Mouse (Mus musculus): ENCODE results near the gene Hist1h4f.
A peak's percentile ranks its signal among the peaks of the same experiment; 100 is the strongest.
"Not testable (repeated sequence)": the region's sequence is repeated elsewhere in the genome, so short reads cannot be mapped to it uniquely, and the experiment has no call there.

The Hist1h4f gene

DNA sequence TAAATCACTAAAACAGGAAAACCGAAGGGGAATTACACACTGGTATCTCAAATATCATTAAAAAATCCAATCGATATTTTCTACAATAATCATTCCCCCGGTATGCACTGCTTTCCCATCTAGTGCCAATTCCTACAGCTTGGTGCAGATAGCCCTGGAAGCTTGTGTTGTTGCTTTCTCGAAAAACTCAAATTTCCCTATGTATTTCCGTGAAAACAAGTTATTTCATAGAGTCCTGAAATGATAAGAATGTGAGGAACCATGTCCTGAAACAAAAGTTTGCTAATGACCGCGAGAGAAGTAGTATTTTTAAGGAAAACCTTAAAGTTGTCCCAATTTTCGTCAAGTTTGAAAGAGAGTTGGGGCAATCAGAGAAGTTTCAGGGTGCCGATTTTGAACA lies 2.9 kb upstream of the Hist1h4f start:
- DNase-seq = no peak

DNA sequence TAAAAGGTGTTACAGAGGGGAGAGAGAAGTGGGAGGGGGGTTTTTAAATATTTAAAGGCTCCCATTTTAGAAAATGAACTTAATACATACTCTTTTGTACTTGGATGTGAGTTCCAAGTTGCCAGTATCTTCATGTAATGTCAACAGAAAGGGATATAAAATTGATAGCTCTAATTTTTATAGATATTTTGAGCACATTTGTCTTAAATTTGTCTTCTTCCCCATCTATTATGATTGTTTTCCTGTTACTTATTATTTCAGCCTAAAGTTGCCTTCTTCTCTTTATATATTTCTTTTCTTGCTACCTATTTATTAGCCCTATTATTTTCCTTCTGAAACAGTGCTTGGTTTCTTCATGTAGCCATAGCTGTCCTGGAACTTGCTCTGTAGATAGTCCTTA lies 1.5 kb upstream of the Hist1h4f start, which contains the start of gene Hist1h1d:
TSS of gene Hist1h1d (plus strand) at position 301 of the 400 bp plus-strand sequence.
- no peak for DNase-seq

DNA sequence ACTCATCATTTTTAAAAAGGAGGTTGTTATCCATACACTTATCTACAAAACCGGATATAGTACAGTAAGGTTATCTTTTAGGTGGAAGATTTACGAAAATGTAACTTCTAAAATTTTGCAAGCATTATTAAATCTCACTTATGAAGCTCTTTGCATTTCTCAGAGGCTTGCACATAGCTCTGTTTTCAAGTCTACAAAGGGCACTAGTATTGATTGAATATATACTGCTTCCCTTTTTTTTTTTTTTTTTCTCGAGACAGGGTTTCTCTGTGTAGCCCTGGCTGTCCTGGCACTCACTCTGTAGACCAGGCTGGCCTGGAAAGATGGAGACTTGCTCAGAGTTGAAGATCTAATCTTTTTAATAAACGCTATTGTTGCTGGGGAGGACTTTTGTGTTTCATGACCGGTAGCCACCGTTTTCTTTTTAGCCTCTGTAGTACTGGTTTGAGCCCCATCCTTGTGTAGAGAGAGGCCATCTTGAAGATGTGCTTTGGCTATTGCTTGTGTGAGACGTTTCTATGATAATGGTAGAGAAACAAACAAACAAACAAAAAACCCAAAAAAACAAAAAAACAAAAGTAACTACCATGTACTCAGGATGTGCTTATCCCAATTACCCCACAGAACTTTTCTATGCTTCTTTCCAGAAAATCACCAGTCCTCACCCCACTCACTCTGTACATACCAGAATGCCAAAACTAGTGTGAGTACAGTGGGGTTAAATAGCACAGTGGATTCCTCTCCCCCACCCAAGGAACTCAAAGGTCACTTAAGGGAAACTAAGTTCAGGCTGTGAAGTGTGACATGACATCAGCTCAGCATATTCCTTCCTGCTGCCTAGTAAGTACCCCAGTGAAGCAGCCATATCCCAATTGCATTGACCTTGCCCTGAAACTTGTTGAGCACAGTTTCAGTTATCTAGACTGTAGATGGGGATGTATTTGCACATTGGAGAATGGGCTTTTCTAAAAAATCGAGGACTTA lies 775 bp upstream of the Hist1h4f start:
- no peak for DNase-seq

DNA sequence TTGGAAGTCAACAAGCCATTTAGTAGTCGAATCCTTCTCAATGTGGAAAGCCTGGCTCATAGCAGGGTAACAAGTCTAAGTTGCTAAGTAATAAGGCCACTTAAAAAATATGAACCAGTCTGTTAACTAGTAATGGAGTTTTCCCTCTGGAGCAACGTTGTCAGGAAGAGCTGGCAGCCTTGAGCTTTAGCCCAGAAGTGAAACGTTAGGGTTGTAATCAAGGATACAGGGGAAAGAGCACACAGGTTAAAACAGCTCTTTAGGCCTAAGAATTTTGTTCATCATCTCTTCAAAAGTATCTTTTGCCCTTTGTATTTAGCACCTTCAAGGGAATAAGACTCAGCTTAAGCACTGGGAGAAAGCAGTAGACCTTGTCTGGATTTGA lies 695 bp downstream of the Hist1h4f start:
- no peak for DNase-seq

DNA sequence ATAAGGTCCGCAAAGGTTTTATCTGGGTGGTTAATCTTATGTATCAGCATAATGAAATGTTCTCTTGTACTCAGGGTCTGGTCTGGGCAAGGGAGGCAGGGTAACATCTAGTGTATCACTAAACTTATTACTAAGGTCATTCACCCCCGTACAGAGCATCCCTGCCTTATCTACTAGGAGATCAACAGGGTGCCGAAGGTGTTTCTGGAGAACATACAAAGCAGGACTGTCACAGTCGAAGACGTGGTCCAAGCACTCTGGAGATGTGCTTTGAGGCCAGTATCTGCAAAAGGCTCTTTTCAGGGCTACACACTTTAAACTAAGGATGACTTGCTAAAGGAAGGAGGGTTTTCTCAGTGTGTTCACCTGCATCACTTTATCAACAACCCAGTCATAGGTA lies 4.8 kb downstream of the Hist1h4f start:
- no peak for DNase-seq

DNA sequence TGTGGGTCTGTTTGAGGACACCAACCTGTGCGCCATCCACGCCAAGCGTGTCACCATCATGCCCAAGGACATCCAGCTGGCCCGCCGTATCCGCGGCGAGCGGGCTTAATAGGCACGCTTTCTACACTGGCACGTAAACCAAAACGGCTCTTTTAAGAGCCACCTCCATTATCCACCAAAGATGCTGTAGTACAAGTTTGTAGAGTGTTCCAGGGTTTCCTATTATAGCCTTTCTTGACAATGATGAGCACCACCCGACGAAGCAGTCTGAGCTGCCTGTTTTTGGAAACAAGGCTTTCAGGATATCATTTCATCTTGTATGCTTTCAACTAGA lies 6.7 kb downstream of the Hist1h4f start:
- peak in 1 of 2 experiments; percentile 48 for DNase-seq

DNA sequence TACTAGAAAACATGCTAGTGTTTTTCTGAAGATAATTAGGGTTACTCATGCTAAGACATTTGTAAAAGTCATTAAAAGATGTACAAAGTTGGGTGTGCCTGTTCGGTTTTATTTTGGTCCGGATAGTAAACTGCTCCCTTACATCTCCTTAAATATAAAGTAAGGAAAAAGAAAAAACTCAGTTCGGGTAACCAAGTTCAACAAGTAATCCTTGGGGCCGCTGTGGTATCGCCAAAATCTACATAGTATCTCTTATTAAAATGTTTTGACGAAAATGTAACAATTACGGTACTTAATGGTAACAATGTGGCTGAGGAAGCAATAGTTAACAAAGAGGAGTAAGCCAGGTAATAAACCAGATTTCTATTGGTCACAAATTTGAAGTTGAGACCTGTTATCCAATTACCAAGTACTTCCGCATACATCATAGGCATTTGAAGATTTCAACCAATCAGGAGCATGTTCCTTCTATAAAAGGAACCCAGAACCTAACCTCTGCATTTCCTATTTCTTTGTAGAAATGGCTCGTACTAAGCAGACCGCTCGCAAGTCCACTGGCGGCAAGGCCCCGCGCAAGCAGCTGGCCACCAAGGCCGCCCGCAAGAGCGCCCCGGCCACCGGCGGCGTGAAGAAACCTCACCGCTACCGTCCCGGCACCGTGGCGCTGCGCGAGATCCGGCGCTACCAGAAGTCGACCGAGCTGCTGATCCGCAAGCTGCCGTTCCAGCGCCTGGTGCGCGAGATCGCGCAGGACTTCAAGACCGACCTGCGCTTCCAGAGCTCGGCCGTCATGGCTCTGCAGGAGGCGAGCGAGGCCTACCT lies 7.3 kb downstream of the Hist1h4f start, which contains the start of gene Hist1h3f:
TSS of gene Hist1h3f (plus strand) at position 88 of the 822 bp plus-strand sequence.
- peak; percentile 70 to 80 for DNase-seq

DNA sequence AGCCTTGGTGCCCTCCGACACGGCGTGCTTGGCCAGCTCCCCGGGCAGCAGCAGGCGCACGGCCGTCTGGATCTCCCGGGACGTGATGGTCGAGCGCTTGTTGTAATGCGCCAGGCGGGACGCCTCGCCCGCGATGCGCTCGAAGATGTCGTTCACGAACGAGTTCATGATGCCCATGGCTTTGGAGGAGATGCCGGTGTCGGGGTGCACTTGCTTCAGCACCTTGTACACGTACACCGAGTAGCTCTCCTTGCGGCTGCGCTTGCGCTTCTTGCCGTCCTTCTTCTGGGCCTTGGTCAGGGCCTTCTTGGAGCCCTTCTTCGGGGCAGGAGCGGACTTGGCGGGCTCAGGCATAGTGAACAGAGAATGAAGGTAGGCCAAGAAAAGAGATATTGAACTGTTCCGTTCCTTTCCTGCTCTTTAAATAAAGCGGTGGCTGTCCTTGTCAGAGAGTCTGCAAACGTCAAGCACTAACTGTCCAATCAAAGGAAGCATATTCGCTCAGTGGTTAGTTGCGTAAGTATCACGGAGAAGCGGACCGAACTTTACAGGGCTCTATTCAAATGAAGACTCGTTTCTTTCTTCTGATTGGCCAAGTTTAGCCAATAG lies 8.3 kb downstream of the Hist1h4f start, which contains the start of gene Hist1h2bh:
TSS of gene Hist1h2bh (minus strand) at position 394 of the 609 bp plus-strand sequence.
- peak; percentile 53 to 69 for DNase-seq

DNA sequence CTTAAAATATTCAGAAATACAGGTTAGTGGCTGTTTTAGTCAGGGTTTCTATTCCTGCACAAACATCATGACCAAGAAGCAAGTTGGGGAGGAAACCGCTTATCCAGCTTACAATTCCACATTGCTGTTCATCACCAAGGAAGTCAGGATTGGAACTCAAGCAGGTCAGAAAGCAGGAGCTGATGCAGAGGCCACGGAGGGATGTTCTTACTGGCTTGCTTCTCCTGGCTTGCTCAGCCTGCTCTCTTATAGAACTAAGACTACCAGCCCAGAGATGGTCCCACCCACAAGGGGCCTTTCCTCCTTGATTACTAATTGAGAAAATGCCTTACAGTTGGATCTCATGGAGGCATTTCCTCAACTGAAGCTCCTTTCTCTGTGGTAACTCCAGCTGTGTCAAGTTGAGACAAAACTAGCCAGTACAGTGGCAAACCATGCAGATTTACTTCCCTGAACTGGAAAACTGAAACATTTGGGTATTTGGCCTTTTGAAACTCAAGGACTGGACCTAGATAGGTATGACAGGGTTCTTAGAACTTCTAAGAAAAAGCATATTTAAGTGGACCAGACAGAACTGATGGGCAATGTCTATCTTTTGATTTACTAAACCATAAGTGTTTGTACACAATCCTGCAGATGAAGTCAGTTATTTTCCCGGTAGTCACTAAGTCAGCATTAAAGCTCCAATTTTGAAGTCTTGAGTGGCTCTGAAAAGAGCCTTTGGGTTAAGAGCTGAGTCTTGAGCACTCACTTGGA lies 9.0 kb downstream of the Hist1h4f start:
- DNase-seq = not testable (repeated sequence)

DNA sequence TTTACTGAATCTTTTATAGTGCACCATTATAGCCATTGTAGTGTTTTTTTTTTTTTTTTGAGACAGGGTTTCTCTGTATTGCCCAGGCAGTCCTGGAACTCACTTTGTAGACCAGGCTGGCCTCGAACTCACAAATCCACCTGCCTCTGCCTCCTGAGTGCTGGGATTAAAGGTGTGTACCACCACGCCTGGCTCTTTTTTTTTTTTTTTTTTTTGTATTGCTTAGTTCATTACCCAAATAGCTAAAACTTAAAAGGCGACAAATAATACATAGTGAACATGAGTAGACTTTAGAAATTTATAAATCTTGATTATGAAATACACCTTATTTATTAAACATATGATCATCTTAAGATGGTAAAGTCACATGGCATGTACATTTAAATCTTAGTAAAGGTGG lies 10.0 kb downstream of the Hist1h4f start:
- no peak for DNase-seq

DNA sequence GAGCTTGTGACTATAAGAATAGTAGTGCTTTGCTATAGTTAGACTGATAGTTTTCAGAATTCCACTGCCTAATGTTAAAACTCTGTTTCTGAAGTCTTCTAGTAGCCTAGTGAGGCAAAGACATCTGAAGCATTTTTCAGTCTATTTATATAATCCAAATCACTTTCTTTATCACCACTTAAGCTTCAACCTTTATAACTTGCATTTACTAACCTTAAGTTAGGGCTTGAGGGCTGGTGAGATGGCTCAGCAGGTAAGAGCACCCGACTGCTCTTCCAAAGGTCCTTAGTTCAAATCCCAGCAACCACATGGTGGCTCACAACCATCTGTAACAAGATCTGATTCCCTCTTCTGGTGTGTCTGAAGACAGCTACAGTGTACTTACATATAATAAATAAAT lies 11.6 kb downstream of the Hist1h4f start:
- not testable (repeated sequence) for DNase-seq

DNA sequence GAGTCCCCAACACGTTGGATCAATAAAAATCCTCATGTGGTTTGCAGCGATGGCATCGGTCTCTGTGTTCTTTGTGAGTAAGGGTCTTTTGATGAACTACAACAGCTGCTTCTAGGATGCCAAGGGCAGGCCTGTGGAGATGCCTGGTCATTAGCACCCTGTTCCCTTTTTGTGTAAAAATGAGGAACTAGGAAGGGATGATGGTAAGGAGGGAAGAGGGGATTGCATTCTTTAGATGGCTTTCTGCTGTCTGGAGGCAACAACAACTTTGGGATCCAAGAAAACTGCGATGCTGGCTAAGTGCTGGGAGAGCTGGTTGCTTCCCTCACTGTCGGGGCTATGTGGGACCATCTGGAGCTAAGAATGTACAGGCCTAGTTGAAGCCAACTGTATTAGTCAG lies 13.2 kb downstream of the Hist1h4f start:
- DNase-seq = no peak

DNA sequence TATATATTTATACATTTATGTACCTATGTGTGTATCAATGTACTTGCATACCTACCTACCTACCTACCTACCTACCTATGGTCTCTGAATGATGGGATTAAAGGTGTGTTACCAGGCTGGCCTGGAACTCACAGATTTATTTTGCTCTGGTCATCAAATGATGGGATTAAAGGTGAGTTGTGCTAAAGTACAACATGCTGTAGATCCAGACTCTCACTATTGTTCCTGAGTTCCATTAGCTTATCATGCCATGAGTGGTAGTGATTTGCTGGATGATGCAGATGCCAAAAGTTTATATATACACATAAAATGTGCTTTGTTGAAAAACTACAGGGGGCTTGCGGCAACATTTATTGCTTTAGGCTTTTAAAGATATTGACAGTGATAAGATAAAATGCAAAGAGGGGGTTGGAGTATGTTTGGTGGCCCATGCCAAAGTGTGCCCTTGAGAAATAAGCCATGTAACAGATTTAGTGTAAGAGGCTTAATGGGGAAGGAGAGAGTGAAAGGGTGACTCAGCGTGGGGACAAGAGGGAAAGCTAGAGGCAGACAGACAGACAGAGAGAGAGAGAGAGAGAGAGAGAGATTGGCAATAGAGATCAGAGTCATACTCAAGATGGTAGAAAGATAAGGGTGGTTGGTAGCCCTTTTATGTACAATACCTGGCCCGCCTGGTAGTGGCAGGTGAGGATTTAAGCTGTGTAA lies 14.3 kb downstream of the Hist1h4f start:
- no peak for DNase-seq

DNA sequence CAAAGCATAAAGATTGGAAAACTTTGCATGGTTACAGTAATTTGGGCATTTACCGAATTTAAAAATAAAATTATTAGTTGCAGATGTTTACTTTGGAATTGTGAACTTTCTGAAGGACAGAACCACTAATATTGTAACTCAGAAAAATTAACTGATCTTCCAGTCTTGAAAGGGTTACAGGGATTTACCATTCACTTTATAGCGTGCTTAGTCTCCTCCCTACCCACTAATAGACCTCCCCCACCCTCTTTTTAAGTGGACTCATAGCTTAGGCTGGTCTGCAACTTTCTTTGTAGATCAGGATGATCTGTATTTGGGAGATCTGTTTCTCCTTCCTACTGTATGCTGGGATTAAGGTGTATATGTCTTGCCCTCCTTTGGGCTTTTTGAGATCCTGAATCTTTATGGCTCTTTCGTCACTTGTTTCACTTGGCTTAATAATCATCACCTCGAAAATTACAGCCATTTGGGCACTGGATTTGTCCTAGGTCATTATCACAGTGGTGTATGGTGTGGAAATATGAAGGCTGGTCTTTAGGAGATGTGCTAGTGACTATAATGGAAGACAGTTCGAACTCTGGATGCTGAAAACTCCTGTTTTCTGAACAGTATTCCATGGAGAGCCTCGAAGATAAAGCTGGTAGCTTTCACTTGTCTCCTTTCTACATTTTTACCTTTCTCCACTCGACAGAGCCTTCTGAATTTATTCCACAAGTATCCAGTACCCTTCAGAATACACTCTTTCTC lies 15.2 kb downstream of the Hist1h4f start:
- no peak for DNase-seq

DNA sequence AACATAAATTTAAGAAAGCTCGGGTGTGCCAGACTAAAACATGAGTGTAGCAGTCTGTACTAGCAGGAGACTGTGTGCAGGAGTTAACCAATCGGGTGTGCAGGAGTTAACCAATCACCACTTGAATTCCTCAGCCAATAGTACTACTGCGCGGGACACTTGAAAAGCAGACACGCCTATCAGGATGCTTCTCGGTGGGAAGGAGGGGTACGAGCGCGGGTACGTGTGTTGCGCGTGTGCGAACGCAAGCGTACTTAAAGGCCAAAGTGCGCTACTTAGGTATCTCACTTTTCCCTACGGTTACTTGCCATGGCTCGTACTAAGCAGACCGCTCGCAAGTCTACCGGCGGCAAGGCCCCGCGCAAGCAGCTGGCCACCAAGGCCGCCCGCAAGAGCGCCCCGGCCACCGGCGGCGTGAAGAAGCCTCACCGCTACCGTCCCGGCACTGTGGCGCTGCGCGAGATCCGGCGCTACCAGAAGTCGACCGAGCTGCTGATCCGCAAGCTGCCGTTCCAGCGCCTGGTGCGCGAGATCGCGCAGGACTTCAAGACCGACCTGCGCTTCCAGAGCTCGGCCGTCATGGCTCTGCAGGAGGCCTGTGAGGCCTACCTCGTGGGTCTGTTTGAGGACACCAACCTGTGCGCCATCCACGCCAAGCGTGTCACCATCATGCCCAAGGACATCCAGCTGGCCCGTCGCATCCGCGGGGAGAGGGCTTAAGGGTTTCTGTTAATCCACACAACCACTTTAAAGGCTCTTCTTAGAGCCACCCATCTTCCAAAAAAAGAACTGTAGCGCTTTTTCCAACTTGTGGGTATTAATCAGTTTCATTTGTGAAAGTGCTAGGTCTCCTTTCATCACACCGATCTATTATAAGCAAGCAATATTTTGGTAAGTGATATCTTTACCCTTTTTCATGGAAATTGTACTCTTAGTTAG lies 16.0 kb downstream of the Hist1h4f start, which contains the start of gene Hist1h3g:
TSS of gene Hist1h3g (plus strand) at position 286 of the 939 bp plus-strand sequence.
- DNase-seq = peak; percentile 90 to 91

DNA sequence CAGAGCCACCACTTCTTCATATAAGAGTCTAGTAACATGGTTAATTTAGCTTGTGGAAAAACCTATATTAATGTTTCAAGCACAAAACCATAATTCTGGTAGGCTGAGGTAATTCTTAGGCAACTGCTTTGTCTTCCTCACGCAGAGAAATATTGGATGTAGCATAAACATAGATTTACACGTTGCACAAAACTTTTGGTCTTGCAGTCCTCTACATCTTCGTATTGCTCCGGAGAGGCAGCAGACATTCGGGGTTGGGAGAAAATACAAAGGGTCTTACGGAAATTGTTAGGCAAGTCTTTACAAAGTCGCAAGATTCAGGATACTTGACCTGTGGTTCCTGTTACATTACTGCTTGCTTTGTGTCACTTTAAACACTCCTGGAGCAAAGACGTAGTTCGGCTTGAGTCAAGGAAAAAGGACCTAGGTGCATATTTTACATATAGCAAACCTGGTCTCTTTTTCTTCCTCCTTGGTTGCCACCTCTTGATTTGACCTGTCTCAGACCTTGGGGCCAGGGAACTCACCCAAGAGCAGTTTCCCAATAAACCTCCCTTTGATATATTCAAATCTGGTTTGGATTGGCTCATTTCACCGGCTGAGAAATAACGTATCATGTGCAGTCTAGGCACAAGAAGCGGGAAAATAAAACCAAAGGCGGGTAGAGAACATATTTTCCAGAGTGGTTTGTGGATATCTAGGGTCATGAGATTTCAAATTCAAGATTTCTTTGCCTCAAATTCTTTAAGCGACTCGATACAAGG lies 16.9 kb downstream of the Hist1h4f start:
- DNase-seq = peak in 1 of 2 experiments; percentile 38

DNA sequence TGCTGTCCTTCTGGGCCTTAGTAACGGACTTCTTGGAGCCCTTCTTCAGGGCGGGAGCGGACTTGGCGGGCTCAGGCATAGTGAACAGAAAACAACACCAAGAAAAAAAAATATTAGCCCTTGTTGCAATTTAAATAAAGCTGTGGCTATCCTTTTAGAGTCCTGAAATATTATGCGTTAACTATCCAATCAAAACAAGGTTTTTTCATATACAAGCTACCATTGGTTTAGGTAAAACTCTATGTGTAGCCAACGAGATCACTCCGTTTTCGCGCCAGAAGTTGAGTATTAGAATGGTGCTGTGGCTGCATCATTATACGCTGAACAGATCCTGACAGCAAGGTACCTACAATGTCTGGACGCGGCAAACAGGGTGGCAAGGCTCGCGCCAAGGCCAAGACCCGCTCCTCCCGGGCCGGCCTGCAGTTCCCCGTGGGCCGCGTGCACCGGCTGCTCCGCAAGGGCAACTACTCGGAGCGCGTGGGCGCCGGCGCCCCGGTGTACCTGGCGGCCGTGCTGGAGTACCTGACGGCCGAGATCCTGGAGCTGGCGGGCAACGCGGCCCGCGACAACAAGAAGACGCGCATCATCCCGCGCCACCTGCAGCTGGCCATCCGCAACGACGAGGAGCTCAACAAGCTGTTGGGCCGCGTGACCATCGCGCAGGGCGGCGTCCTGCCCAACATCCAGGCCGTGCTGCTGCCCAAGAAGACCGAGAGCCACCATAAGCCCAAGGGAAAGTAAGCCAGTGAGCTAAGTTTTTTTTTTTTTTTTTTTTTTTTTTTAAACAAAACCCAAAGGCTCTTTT lies 17.7 kb downstream of the Hist1h4f start, which contains the start of gene Hist1h2af:
TSS of gene Hist1h2af (plus strand) at position 347 of the 808 bp plus-strand sequence.
- DNase-seq = peak; percentile 73 to 83

All from kidney, postnatal 4 days (tissue).